Mouse (Mus musculus): ENCODE results near the gene Chga.

Gene Chga

GRCm38 (mm10) chr12:102565086-102565485 lies 10.3 kb downstream of the Chga start:
- no peak for DNase-seq

DNA sequence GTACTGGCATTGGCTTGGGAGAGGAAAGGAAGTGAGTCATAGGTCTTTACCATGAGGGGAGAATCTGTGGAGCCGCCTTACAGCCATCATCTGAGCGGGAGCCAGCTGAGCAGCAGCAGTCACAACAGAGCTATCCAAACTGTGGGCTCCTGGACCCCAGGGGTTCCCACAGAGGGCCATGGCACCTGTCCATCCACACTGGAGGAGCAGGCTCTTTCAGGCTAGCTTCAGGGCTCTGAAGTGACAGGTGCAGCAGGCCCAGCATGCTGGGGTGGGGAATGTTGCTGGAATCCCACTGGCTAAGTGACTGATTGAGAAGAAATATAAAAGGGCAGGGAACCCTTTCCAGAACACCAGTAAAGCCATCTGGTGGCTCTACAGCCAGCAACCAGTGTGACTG lies 12.2 kb downstream of the Chga start:
- no peak for DNase-seq

- peak in 1 of 2 experiments; percentile 33 for DNase-seq
These were observed 13.4 kb downstream of the Chga start for GRCm38 (mm10) chr12:102568219-102568618.

DNA sequence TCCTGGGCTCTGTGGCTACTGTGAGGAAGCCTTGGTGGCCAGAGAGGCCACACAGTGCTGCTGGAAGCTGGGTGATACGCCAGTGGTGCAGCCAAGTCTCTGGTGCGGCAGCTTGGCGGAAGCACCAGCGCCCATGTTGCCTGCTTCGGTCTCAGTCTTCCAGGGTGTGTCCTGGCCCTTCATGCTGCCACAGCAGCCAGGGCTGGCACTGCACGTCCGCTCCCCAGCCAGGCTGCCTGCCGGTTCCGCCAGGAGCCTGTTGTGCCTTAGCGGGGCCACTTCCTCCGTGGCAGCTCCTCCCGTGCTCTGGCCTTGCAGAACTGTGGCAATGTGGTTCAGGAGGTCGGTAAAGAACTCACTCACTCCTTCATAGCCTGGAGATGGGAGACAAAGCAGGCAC lies 15.3 kb downstream of the Chga start:
- DNase-seq: no peak

DNA sequence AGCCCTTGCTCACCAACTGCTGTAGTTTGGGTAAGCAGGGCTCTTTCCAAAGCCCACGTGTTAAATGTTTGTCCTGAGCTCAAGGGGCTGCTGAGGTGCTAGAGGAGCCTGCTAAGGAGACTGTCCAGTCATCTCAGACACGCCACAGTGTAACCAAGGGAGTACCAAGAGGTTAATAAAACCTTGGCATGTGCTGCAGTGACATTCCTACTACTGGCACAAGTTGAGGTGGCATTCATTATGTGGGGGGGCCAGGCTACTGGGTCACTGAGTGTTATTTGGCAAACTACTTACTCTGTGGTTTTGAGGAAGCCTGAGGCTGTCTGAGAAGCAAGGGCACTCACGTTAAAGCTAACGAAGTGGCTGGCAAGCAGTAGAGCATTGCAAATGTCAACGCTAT lies 16.0 kb downstream of the Chga start:
- DNase-seq: no peak

GRCm38 (mm10) chr12:102571666-102572065 lies 16.9 kb downstream of the Chga start:
- no peak for DNase-seq

- no peak for DNase-seq
These were observed 18.3 kb downstream of the Chga start for GRCm38 (mm10) chr12:102573036-102573435.

- DNase-seq: peak in 1 of 2 experiments; percentile 53
These were observed 21.0 kb downstream of the Chga start for GRCm38 (mm10) chr12:102575541-102576329.

DNA sequence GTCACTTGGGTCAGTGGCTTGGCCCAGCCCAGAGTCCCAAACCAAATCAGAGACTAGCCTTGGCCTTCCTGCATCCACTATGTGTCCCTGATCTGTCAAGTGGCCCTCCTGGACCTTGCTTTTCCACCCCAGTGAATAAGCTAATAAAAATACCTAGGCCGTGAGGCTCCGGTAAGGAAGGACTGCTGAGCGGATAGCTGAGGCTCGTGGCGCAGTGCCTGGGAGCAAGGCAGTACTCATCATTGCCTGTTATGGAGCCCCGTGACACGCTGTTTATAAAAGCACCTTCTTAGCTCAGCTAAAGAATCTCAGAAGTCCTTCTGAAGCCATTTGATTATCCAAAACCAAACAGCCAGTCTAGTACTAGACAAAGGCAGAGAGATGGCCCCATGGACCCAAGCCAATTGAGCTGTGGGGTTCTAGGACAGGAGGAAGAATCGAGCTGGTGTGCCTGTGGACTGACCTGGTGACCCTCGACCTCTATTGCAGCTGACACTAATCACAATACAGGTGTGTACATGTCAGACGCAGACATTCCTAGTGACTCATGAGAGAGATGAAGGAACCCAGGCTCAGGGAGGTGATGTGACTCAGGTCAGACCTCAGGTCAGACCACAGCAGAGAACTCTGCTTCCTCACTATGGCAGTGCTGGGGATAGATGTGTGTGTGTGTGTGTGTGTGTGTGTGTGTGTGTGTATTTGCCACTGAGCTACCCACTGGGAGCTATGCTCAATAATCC lies 22.1 kb downstream of the Chga start:
- DNase-seq: no peak

DNA sequence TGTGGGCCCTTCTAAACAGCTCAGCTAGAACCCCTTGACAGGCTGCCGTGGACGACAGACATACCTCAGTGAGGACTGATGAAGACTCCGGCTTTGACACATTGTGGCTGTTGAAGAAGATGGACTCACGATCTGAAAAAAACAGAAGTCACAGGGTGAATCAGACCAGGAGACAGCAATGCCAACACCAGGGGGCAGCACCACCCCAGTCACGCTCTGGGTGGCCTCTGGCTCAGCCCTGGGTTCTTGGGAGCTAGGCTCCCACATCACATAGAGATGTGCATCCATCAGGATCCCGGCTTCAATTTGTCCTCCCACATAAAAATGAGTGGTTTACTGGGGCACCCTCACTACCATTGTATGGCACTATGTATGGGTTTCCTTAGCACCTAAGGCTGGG lies 24.3 kb downstream of the Chga start:
- peak; percentile 93 for DNase-seq

DNA sequence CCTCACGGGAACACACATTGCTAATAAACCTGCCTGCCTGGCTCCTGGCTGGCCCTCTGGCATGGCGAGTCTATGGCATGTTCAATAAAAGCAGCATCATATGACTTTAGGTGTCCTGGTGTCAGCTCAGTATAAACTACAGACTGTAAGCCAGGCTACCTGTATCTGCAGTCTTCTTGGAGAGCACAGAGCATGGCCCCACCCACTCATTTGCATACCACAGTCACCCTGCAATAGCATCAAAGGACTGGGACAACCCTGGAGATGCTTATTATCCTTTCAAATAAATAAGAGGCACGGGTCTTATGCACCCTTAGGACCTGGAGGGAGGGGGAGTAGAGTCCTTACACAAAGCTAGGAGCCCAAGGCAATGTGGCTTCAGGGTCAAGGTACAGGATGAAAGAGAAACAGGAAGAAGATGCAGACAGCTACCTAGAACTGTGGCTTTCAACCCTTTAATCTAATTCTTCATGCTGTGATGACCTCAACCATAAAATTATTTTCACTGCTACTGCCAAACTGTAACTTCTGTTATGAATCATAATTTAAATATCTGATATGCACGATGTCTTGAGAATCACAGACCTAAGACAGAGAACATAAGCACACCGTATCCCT lies 26.9 kb downstream of the Chga start:
- no peak for DNase-seq

GRCm38 (mm10) chr12:102582441-102582840 lies 27.7 kb downstream of the Chga start:
- DNase-seq: no peak

DNA sequence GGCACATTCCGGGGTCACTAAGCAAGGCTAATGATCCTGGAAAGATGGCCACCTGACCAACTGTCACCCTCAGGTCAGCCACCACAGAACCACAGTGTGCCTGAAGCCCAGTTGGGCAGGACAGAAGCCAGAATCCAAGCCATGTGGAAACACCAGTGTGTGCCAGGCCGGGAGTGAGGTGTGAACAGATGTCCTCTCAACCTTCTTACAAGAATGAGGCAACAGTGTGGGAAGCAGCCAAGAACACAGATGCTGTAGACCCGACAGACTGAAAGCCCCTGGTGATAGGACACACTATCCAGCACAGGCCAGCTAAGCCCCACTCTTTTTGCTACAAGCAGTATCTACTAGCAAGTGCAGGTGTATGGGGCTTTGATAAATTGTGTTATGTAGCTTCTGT lies 30.6 kb downstream of the Chga start:
- DNase-seq: no peak

DNA sequence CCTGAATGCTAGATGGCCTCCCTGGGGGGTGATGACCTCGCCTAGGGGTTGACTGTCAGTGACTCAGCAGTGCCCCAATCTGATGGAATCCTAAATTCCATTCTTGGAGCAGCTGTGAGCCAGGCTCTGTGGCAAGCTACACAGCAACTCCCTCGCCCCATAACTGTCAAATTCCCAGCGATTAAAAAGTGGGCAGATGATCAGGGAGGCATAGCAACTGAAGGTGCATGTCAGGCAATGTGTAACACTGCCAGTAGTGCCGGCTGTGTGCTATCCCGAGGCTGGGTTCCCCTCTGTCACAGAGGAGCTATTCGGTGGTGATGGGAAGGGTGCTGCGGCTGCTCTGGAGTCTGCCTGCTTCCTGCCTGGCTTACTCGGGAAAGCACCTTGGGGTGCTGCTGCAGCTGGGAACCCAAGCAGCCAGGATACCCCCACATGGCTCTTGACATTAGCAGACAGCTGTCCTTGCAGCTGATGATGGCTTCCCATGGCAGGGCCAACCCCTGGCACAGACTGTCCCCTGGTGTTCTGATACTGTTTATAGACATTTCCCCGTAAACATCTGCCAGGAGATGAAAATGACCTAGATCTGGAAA lies 31.6 kb downstream of the Chga start:
- DNase-seq: no peak

DNA sequence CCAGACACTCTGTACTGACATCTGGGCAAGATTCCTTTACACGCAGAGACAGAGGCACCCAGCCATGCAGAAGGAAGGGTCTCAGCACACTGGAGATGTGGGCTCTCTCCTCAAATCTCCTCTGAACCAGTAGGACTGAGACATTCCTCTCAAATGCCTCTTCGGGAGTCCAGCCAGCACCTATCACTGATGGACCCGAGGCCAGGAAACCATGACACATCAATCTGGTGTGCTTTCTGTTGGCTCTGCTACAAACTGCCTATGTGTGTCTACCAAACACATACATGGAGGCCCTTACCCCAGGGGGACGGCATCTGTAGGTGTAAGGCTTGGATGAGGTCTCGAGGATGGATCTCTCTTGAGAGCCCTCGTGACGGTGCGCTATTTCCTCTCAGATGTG lies 32.3 kb downstream of the Chga start:
- no peak for DNase-seq

- DNase-seq: peak; percentile 51 to 62
These were observed 36.1 kb downstream of the Chga start for GRCm38 (mm10) chr12:102590711-102591360.

DNA sequence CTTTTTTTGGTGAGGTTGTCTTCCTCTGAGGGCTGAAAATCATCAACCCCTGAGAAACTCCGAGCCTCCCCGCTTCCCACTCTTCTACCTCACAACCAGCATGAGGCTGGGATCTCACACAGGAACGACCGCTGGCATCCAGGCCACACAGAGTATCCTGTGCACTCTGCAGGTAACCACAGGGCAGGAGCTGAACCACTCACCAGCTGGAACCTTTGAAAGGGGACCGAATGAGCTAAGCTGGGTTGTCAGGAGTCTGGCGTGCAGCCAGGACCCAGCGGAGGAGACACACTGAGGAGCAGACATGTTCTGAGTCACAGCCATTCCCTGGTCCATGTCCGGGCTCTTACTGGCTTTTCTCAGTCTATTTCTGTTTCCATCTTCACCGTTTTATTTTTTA lies 38.9 kb downstream of the Chga start:
- DNase-seq: peak; percentile 68 to 80

GRCm38 (mm10) chr12:102594627-102595026 lies 39.9 kb downstream of the Chga start:
- DNase-seq: peak in 1 of 2 experiments; percentile 45

DNA sequence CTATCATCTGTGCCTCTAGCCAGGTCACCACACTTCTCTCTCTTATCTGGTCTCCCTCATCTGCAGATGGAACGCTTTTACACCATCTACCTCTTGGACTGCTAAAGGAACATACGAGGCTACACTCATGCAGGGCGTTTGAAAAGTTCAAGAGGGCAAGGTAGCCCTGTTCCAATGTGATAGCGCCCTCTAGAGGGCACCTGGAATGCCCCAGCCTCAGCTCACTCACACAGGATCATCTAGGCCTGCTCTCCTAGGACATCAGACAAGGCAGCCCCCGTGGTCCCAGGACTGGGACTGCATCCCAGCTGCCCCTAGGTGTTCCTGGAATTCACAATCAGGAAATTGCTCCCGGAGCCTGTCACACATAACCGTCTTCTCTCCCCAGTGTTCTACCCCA lies 41.6 kb downstream of the Chga start:
- peak in 1 of 2 experiments; percentile 40 for DNase-seq

DNA sequence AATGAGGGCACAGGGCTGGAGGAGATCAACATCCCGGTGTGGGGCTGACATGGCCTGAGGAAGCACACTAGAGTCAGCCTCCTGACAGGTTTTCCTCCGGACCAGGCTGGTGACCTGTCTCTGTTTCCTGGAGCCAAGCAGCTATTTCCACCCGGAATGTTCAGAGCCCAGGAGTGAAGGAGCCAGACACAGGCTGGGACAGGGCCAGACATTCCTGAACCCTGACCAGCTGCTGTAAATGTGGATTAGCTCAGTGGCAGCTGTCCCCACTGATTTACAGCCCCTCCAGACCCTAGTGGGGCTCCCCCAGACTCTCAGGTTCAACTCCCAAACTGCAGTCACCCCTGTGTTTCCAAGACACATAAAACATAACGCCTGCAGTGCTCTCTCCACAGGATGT lies 42.7 kb downstream of the Chga start:
- peak; percentile 75 to 80 for DNase-seq

DNA sequence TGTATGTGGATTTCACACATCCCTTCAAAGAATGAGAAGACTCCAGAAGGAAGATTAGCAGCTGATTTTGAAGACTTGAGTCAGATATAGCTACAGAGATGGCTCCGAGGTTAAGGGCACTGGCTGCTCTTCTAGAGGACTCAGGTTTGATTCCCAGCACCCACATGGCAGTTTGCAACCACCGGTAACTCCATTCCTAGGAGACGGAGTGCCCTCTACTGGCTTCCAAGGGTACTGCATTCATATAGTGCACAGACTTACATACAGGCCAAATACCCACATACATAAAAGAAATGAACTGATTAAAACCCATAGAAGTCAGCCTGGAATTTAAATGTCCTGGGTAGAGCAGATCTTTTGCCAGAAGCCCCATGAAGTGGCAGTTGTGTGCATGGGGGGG lies 43.8 kb downstream of the Chga start:
- DNase-seq: no peak

GRCm38 (mm10) chr12:102599801-102600200 lies 45.0 kb downstream of the Chga start:
- peak; percentile 83 to 89 for DNase-seq

- peak in 1 of 2 experiments; percentile 54 for DNase-seq
These were observed 45.6 kb downstream of the Chga start for GRCm38 (mm10) chr12:102600345-102600744.

Data from kidney, postnatal 4 days (tissue).